Mouse (Mus musculus): ENCODE measurements at regions not wholly inside any gene's neighbourhood (a gene's known extent, or its start where the extent isn't known, plus 50 kb on each side); places are given as distances from the start of the nearest gene placed in this dataset.

DNA sequence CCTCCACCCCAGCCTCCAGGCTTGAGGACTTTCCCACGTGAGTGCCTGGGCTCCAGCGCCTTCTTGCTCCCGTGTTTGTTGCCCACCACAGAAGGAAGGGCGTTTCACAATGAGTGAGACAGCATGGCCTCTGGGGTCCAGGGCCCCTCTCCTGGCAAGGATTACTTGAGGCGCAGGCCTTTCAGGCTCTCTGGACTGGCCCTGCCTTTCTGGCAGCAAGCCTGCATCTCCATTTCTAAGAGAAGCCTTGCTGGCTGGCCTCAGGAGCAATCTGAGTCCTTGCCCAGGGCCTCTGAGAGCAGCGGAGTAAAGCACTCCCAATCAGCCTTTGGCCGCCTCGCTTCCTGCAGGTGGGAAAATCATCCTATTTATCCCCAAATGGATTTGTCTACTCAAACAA lies 145.6 kb downstream of the Pja1 start:
- Histone ChIP-seq H3K9me3 (ENCODE audit: control insufficient read depth) (no peaks in the 10 kb centered on the region), H3K4me1 (replicated peaks; ENCODE audit: control insufficient read depth, insufficient read depth, low read length) (no peaks in the 10 kb centered on the region), H3K36me3 (ENCODE audit: control insufficient read depth, insufficient read depth) (no peaks in the 10 kb centered on the region), H3K27ac (ENCODE audit: low read depth, low read length) (no peak overlapping the region), H3K9ac (ENCODE audit: low read depth, low read length) (no peak overlapping the region), H3K27me3 (replicated peaks; ENCODE audit: control insufficient read depth, insufficient read depth, low read length) (no peaks in the 10 kb centered on the region), H3K4me3 (ENCODE audit: low read depth, low read length) (no peak overlapping the region), H3K4me2 (replicated peaks; ENCODE audit: low read depth) (no peak overlapping the region)
- no peak for TF ChIP-seq CTCF (IDR thresholded peaks at IDR 0.05; ENCODE audit: low read depth)
- 70% methylated on average over 8 of the region's 8 CpGs for WGBS
- no peak for ATAC-seq

DNA sequence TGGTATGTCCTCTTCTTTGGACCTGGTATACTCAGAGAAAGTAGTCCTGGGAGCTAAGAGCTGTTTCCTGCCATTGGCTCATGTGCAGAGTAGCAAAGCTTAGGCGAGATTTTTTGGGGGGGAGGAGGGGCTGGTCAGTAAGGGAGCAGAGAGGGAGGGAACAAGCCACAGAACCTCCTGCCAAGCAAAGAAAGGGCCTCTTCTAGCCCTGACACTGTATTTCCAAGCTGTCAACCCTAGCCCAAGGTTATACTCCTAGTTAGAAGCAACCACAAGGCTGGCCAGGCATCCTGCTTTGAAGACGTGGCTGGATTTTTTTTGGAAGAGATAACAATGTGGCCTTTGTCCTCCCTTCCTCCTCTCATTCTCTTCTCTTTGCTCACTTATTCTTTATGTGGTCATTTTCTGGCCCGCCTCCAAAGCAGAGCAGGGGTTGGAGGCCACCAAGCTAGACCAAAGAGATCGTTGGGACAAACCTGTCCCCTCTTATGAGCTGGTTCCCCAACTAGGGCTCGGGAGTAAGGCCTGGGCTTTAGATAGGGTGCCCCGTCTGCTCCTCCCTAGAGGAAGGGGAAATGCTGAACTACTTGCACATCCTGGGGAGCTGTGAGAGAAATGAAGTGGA lies 146.4 kb downstream of the Pja1 start:
- TF ChIP-seq CTCF (IDR thresholded peaks at IDR 0.05; ENCODE audit: low read depth): no peak
- no peak overlapping the region for H3K4me2 ChIP-seq (replicated peaks; ENCODE audit: low read depth)
- no peaks in the 10 kb centered on the region for H3K9me3 ChIP-seq (ENCODE audit: control insufficient read depth)
- no peaks in the 10 kb centered on the region for H3K36me3 ChIP-seq (ENCODE audit: control insufficient read depth, insufficient read depth)
- no peaks in the 10 kb centered on the region for H3K4me1 ChIP-seq (replicated peaks; ENCODE audit: control insufficient read depth, insufficient read depth, low read length)
- no peak for ATAC-seq
- 63% methylated on average over 6 of the region's 6 CpGs for WGBS
- H3K4me3 ChIP-seq (ENCODE audit: low read depth, low read length): no peak overlapping the region
- H3K27ac ChIP-seq (ENCODE audit: low read depth, low read length): no peak overlapping the region
- H3K27me3 ChIP-seq (replicated peaks; ENCODE audit: control insufficient read depth, insufficient read depth, low read length): no peaks in the 10 kb centered on the region
- H3K9ac ChIP-seq (ENCODE audit: low read depth, low read length): no peak overlapping the region

DNA sequence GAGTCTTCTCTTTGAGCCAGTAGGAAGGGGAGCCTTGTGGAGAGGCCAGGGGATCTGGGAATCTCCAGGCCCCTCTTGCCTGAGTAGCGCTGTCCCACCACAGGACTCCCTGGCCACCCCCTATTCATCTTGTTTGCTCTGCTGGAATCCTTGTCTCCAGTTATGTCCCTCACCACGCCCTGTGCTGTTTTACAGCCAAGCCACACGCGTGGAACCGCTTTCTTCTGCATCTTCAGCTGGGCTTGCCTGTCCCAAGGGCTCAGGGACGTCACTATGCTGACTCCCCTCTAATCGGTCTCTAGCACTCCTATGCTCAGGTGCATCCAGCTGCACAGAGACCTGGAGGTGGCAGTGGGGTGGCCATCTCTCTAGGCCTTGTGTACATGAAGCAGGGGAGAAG lies 151.3 kb downstream of the Pja1 start:
- H3K36me3 ChIP-seq (ENCODE audit: control insufficient read depth, insufficient read depth): no peaks in the 10 kb centered on the region
- H3K4me2 ChIP-seq (replicated peaks; ENCODE audit: low read depth): no peak overlapping the region
- WGBS: 65% methylated on average over 7 of the region's 7 CpGs
- H3K9ac ChIP-seq (ENCODE audit: low read depth, low read length): no peak overlapping the region
- no peak overlapping the region for H3K27ac ChIP-seq (ENCODE audit: low read depth, low read length)
- TF ChIP-seq CTCF (IDR thresholded peaks at IDR 0.05; ENCODE audit: low read depth): no peak
- no peaks in the 10 kb centered on the region for H3K4me1 ChIP-seq (replicated peaks; ENCODE audit: control insufficient read depth, insufficient read depth, low read length)
- H3K4me3 ChIP-seq (ENCODE audit: low read depth, low read length): no peak overlapping the region
- no peaks in the 10 kb centered on the region for H3K9me3 ChIP-seq (ENCODE audit: control insufficient read depth)
- ATAC-seq: no peak
- no peaks in the 10 kb centered on the region for H3K27me3 ChIP-seq (replicated peaks; ENCODE audit: control insufficient read depth, insufficient read depth, low read length)

DNA sequence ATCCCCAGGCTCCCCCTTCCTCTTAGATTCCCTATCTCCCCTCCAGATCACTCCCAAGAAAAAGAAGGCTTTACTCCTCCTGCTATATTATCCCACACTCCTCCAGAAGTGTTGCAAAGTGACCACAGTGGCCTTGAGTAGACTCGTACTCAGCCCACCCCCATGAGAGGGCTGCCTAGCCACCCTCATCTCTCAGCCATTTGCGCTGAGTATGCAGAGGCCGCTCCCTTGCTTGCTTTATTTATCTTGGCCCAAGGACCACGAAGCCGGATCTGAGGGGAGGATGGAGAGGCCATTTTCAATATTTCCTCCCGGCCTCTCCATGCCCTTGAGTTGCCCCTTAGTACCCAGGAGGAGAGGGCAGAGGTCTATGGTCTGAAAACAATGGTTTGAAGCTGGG lies 151.9 kb downstream of the Pja1 start:
- Histone ChIP-seq H3K9me3 (ENCODE audit: control insufficient read depth) (no peaks in the 10 kb centered on the region), H3K4me1 (replicated peaks; ENCODE audit: control insufficient read depth, insufficient read depth, low read length) (no peaks in the 10 kb centered on the region), H3K4me2 (replicated peaks; ENCODE audit: low read depth) (no peak overlapping the region), H3K4me3 (ENCODE audit: low read depth, low read length) (no peak overlapping the region), H3K27ac (ENCODE audit: low read depth, low read length) (no peak overlapping the region), H3K27me3 (replicated peaks; ENCODE audit: control insufficient read depth, insufficient read depth, low read length) (no peaks in the 10 kb centered on the region), H3K36me3 (ENCODE audit: control insufficient read depth, insufficient read depth) (no peaks in the 10 kb centered on the region), H3K9ac (ENCODE audit: low read depth, low read length) (no peak overlapping the region)
- WGBS: 45% methylated on average over 6 of the region's 6 CpGs
- no peak for TF ChIP-seq CTCF (IDR thresholded peaks at IDR 0.05; ENCODE audit: low read depth)
- ATAC-seq: no peak

DNA sequence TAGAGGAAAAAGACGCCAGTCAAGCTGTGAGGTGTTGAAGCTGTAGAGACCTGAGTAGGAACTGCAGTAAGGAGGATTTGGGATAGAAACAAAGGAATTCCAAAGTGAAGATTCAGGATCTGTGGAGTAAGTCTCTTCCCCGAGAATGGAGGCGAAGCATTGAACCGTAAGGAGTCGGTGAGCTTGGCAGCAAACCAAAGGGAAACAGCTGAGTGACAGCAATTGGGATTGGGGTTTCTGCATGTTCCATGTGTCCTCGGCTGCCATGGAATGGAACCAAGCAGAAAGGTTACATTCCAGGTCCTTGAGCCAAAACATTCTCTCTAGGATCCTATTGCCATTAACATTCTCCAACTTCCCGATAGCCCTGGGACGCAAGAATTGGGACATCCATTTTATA lies 152.9 kb downstream of the Pja1 start:
- Histone ChIP-seq H3K9ac (ENCODE audit: low read depth, low read length) (no peak overlapping the region), H3K4me1 (replicated peaks; ENCODE audit: control insufficient read depth, insufficient read depth, low read length) (no peaks in the 10 kb centered on the region), H3K27ac (ENCODE audit: low read depth, low read length) (no peak overlapping the region), H3K9me3 (ENCODE audit: control insufficient read depth) (no peaks in the 10 kb centered on the region), H3K27me3 (replicated peaks; ENCODE audit: control insufficient read depth, insufficient read depth, low read length) (no peaks in the 10 kb centered on the region), H3K4me2 (replicated peaks; ENCODE audit: low read depth) (no peak overlapping the region), H3K4me3 (ENCODE audit: low read depth, low read length) (no peak overlapping the region), H3K36me3 (ENCODE audit: control insufficient read depth, insufficient read depth) (no peaks in the 10 kb centered on the region)
- 78% methylated on average over 8 of the region's 8 CpGs for WGBS
- no peak for ATAC-seq
- no peak for TF ChIP-seq CTCF (IDR thresholded peaks at IDR 0.05; ENCODE audit: low read depth)

DNA sequence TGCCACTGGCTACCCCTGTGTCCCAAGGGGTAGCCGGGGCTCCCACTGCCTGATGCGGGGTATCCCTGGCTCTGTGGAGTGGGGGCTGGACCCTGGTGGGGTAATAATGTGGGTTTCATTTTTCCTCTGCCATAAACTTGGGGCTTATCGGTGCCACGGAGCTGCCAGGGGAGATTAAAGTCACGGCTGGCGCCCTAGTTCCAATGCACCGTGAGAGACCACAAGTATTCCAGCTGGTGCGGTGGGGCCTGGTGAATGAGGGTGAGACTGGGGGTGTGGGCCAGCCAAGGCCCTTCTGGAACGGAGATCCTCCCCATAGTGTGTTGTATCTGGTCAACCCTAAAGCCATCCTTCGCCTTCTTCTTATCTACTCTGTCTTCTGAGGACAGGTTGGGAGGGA lies 153.3 kb downstream of the Pja1 start:
- Histone ChIP-seq H3K9me3 (ENCODE audit: control insufficient read depth) (no peaks in the 10 kb centered on the region), H3K27ac (ENCODE audit: low read depth, low read length) (no peak overlapping the region), H3K4me3 (ENCODE audit: low read depth, low read length) (no peak overlapping the region), H3K4me2 (replicated peaks; ENCODE audit: low read depth) (no peak overlapping the region), H3K9ac (ENCODE audit: low read depth, low read length) (no peak overlapping the region), H3K36me3 (ENCODE audit: control insufficient read depth, insufficient read depth) (no peaks in the 10 kb centered on the region), H3K27me3 (replicated peaks; ENCODE audit: control insufficient read depth, insufficient read depth, low read length) (no peaks in the 10 kb centered on the region), H3K4me1 (replicated peaks; ENCODE audit: control insufficient read depth, insufficient read depth, low read length) (no peaks in the 10 kb centered on the region)
- no peak for ATAC-seq
- no peak for TF ChIP-seq CTCF (IDR thresholded peaks at IDR 0.05; ENCODE audit: low read depth)
- WGBS: 77% methylated on average over 10 of the region's 10 CpGs
